Mouse (Mus musculus) neural tube, embryonic 14.5 days (tissue): Measurements from ENCODE around the gene Slc6a17. TPM values are rescaled to one million over a fixed set of nuclear protein-coding genes. Genes with fewer than 3 reads are reported as not detected.

ENCODE experiments used
- ATAC-seq: fragments of 200-750 bp; cut with Nextera tagmentation; 2 replicates; pipeline ENCODE4 v1.8.0; 2017; ENCODE audit warnings: low read depth, mild to moderate bottlenecking, moderate TSS enrichment, moderate library complexity
- H3K27ac ChIP-seq: fragments of 300-500 bp; sonication (generic); 2 replicates; pipeline ENCODE4 v1.5.1; 2014; ENCODE audit warnings: low read depth, mild to moderate bottlenecking, control low read depth, low read length, moderate library complexity, mixed read lengths
- H3K27me3 ChIP-seq: fragments of 300-500 bp; sonication (generic); 2 replicates; pipeline ENCODE4 v1.6.1; 2014; ENCODE audit warnings: low read length; ENCODE audit not compliant: control insufficient read depth, insufficient read depth
- H3K36me3 ChIP-seq: fragments of 300-500 bp; sonication (generic); 2 replicates; pipeline ENCODE4 v1.6.1; 2014; ENCODE audit warnings: low read length, mixed read lengths; ENCODE audit not compliant: control insufficient read depth, insufficient read depth
- H3K4me1 ChIP-seq: fragments of 300-500 bp; sonication (generic); 2 replicates; pipeline ENCODE4 v1.6.1; 2014; ENCODE audit warnings: low read length; ENCODE audit not compliant: control insufficient read depth, insufficient read depth
- H3K4me2 ChIP-seq: fragments of 300-500 bp; sonication (generic); 2 replicates; pipeline ENCODE4 v1.6.1; 2014; ENCODE audit warnings: mild to moderate bottlenecking, low read depth, low read length, control low read depth
- H3K4me3 ChIP-seq: fragments of 300-500 bp; sonication (generic); 2 replicates; pipeline ENCODE4 v1.5.1; 2014; ENCODE audit warnings: low read depth, low read length, control low read depth, mixed read lengths
- H3K9ac ChIP-seq: fragments of 300-500 bp; sonication (generic); replicated peaks from 2 replicates; pipeline ENCODE4 v1.6.1; 2014; ENCODE audit warnings: low read depth, mild to moderate bottlenecking, control low read depth, low read length, mixed read lengths
- H3K9me3 ChIP-seq: fragments of 300-500 bp; sonication (generic); 2 replicates; pipeline ENCODE4 v1.6.1; 2016; ENCODE audit warnings: low read length; ENCODE audit not compliant: control insufficient read depth
- WGBS: fragments of 180-500 bp; shearing (Covaris S2); extraction: QIAGEN DNeasy Blood & Tissue Kit; methylation state at CpG from one replicate; pipeline ENCODE4 v1.1.7; 2014; 5-methylcytosine and 5-hydroxymethylcytosine counted together
- polyA plus RNA-seq: library from polyadenylated mRNA; unstranded; fragments of >200 nt; fragmentation: Nextera tagmentation; extraction: Ambion mirVana; gene quantifications from 2 replicates; pipeline ENCODE4 v1.2.1, GENCODE M21; 2014

Slc6a17 gene
- polyA plus RNA-seq, 1 experiment from 2014 or later = 16.6 TPM

- WGBS = 74% methylated on average over 8 of the region's 8 CpGs
- no peaks in the 10 kb centered on the region for H3K27me3 ChIP-seq
- H3K27ac ChIP-seq = no peak overlapping the region
- no peak overlapping the region for H3K4me2 ChIP-seq
- no peak for ATAC-seq
- H3K4me3 ChIP-seq = no peak overlapping the region
- H3K36me3 ChIP-seq = no peaks in the 10 kb centered on the region
- H3K9ac ChIP-seq = no peak overlapping the region
- peaks cover 13% of the 10 kb centered on the region for H3K4me1 ChIP-seq
- no peaks in the 10 kb centered on the region for H3K9me3 ChIP-seq
These were observed 9.1 kb downstream of the Slc6a17 start for GRCm38 (mm10) chr3:107508696-107509095.

GRCm38 (mm10) chr3:107507966-107508365 is 9.9 kb downstream of the Slc6a17 start:
- Histone ChIP-seq H3K4me1 (peaks cover 13% of the 10 kb centered on the region), H3K36me3 (no peaks in the 10 kb centered on the region), H3K9me3 (no peaks in the 10 kb centered on the region), H3K27ac (no peak overlapping the region), H3K4me3 (no peak overlapping the region), H3K27me3 (no peaks in the 10 kb centered on the region), H3K9ac (no peak overlapping the region), H3K4me2 (no peak overlapping the region)
- ATAC-seq = no peak
- 79% methylated on average over 9 of the region's 9 CpGs for WGBS

GRCm38 (mm10) chr3:107506531-107506930 is 11.3 kb downstream of the Slc6a17 start:
- H3K27me3 ChIP-seq = no peaks in the 10 kb centered on the region
- 59% methylated on average over 4 of the region's 4 CpGs for WGBS
- H3K36me3 ChIP-seq = no peaks in the 10 kb centered on the region
- H3K4me2 ChIP-seq = no peak overlapping the region
- peaks cover 20% of the 10 kb centered on the region for H3K4me1 ChIP-seq
- no peak overlapping the region for H3K27ac ChIP-seq
- ATAC-seq = no peak
- H3K9ac ChIP-seq = no peak overlapping the region
- H3K4me3 ChIP-seq = no peak overlapping the region
- no peaks in the 10 kb centered on the region for H3K9me3 ChIP-seq

GRCm38 (mm10) chr3:107505464-107506367 is 12.1 kb downstream of the Slc6a17 start:
- ATAC-seq = peak; percentile 62; the same call in 1 of the 2 replicates
- peaks cover 24% of the 10 kb centered on the region for H3K4me1 ChIP-seq
- 34% methylated on average over 4 of the region's 4 CpGs for WGBS

GRCm38 (mm10) chr3:107504542-107504941 is 13.3 kb downstream of the Slc6a17 start:
- H3K27me3 ChIP-seq = no peaks in the 10 kb centered on the region
- H3K9ac ChIP-seq = no peak overlapping the region
- H3K27ac ChIP-seq = no peak overlapping the region
- no peak overlapping the region for H3K4me3 ChIP-seq
- peaks cover 24% of the 10 kb centered on the region for H3K4me1 ChIP-seq
- H3K4me2 ChIP-seq = no peak overlapping the region
- H3K9me3 ChIP-seq = no peaks in the 10 kb centered on the region
- no peaks in the 10 kb centered on the region for H3K36me3 ChIP-seq
- 75% methylated on average over 1 of the region's 1 CpGs for WGBS
- ATAC-seq = no peak

More at GRCm38 (mm10) chr3:107505464-107506367, 12.1 kb downstream of the Slc6a17 start:
- no peak overlapping the region for H3K9ac ChIP-seq
- H3K4me2 ChIP-seq = no peak overlapping the region
- no peaks in the 10 kb centered on the region for H3K9me3 ChIP-seq
- no peaks in the 10 kb centered on the region for H3K36me3 ChIP-seq
- H3K27me3 ChIP-seq = no peaks in the 10 kb centered on the region
- no peak overlapping the region for H3K4me3 ChIP-seq
- H3K27ac ChIP-seq = no peak overlapping the region

- Histone ChIP-seq H3K9ac (no peak overlapping the region), H3K27me3 (no peaks in the 10 kb centered on the region), H3K4me3 (no peak overlapping the region), H3K4me2 (no peak overlapping the region), H3K9me3 (no peaks in the 10 kb centered on the region), H3K36me3 (no peaks in the 10 kb centered on the region), H3K27ac (no peak overlapping the region), H3K4me1 (peaks cover 24% of the 10 kb centered on the region)
- 65% methylated on average over 2 of the region's 2 CpGs for WGBS
- ATAC-seq = no peak
These were observed 14.1 kb downstream of the Slc6a17 start for GRCm38 (mm10) chr3:107503716-107504115.

GRCm38 (mm10) chr3:107501702-107502151 is 16.1 kb downstream of the Slc6a17 start:
- WGBS = 19% methylated on average over 7 of the region's 7 CpGs
- Histone ChIP-seq H3K36me3 (no peaks in the 10 kb centered on the region), H3K4me1 (peaks cover 25% of the 10 kb centered on the region), H3K4me2 (no peak overlapping the region), H3K27ac (peak overlapping the region; percentile 46; the same call in 1 of the 2 replicates), H3K27me3 (no peaks in the 10 kb centered on the region), H3K4me3 (no peak overlapping the region), H3K9me3 (no peaks in the 10 kb centered on the region), H3K9ac (no peak overlapping the region)
- peak; percentile 45; the same call in 1 of the 2 replicates for ATAC-seq

GRCm38 (mm10) chr3:107500301-107500700 is 17.5 kb downstream of the Slc6a17 start:
- no peak for ATAC-seq
- H3K4me3 ChIP-seq = no peak overlapping the region
- no peak overlapping the region for H3K4me2 ChIP-seq
- no peaks in the 10 kb centered on the region for H3K9me3 ChIP-seq
- H3K9ac ChIP-seq = no peak overlapping the region
- H3K27me3 ChIP-seq = no peaks in the 10 kb centered on the region
- no peaks in the 10 kb centered on the region for H3K36me3 ChIP-seq
- H3K27ac ChIP-seq = no peak overlapping the region
- peaks cover 24% of the 10 kb centered on the region for H3K4me1 ChIP-seq
- WGBS = 95% methylated on average over 11 of the region's 11 CpGs
